Mouse (Mus musculus): ENCODE results near the gene Tnip1.

Gene Tnip1

DNA sequence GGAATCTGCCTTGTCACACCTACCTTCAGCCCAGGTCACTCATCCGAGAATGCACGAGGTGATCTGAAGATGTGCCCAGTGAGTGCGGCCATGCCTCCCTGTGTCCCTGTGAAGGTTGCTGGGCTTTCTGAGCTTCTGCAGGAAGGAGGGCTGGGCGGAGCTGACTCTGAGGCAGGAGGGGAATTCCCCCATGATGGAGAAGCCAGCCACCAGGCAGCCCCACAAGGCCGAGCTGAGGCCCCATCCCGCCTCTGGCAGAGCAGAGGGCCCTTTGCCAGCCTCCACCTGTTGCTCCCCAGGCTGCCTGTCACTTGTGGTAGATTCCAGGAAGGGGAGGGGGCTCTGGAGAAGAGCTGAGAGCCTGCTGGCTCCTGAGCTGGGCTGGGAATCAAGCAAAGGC is at the start of gene Tnip1:
Tnip1 (minus strand) TSS at position 108 of the 400 bp plus-strand sequence.
- in situ Hi-C loops (cut with MseI, MboI) = no loop called here

- in situ Hi-C loops (cut with MseI, MboI) = no loop called here
Observed at GRCm38 (mm10) chr11:55011440-55011839, 48.7 kb upstream of the Tnip1 start.

GRCm38 (mm10) chr11:55008230-55008629 is 45.5 kb upstream of the Tnip1 start:
- in situ Hi-C loops (cut with MseI, MboI) = no loop called here

- in situ Hi-C loops (cut with MseI, MboI) = no loop called here
Observed at GRCm38 (mm10) chr11:55005684-55006083, 43.0 kb upstream of the Tnip1 start.

- in situ Hi-C loops (cut with MseI, MboI) = loop anchor here in 1 of 2 experiments (5.0 kb wide), 1 partner anchor 32 kb away; no protein-coding TSS in a partner anchor
Observed at GRCm38 (mm10) chr11:55004970-55005502, 42.3 kb upstream of the Tnip1 start.

GRCm38 (mm10) chr11:54998708-54999107 is 36.0 kb upstream of the Tnip1 start:
- in situ Hi-C loops (cut with MseI, MboI) = loop anchor here in 1 of 2 experiments (5.0 kb wide), 1 partner anchor 44 kb away; no protein-coding TSS in a partner anchor

DNA sequence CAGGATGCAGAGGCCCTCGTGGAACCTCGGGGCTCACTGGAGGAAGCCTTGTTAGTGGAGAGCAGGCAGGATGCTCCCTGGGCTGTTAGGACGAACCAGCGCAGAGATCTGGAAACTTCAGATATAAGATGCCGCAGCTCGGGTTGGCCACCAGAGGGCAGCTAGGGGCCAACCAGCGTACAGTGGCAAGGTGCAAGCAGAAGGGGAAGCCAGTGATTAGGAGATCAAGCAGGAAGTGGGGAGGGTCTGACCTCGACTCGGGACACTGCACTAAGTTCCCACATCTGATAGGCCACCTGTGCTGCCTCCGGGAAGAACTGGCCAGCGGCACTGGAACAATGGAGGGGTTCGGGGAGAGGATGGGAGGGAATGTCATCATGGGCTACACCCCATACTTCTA is 35.6 kb upstream of the Tnip1 start:
- in situ Hi-C loops (cut with MseI, MboI) = loop anchor here in 1 of 2 experiments (5.0 kb wide), 1 partner anchor 44 kb away; no protein-coding TSS in a partner anchor

DNA sequence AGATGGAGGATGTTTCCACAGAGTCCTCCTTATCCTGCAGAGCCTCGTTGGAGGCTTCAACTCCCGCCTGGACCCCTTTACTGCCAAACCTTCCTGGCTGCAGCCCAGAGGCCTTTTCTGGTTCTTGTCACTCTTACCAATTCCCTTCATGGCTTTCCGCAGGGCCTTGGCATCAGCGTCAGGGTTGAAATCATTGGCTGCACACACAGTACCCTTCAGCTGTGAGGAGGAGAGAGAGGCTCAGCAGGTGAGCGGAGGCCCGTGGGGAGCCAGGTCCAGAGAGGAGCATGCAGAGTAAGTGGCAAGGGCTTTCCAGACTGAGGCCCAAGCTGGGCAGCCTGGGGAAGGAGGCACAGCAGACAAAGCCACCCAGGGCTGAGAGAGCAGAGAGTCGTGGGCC is 33.5 kb upstream of the Tnip1 start:
- in situ Hi-C loops (cut with MseI, MboI) = loop anchor here in 1 of 2 experiments (5.0 kb wide), 1 partner anchor 46 kb away; no protein-coding TSS in a partner anchor

- in situ Hi-C loops (cut with MseI, MboI) = loop anchor here in 1 of 2 experiments (5.0 kb wide), 2 partner anchors 58 to 113 kb away; no protein-coding TSS in a partner anchor
Observed at GRCm38 (mm10) chr11:54989920-54990319, 27.2 kb upstream of the Tnip1 start.

GRCm38 (mm10) chr11:54988754-54989349 is 26.1 kb upstream of the Tnip1 start:
- in situ Hi-C loops (cut with MseI, MboI) = loop anchor here in 1 of 2 experiments (5.0 kb wide), 2 partner anchors 57 to 112 kb away; no protein-coding TSS in a partner anchor

GRCm38 (mm10) chr11:54987974-54988373 is 25.3 kb upstream of the Tnip1 start:
- in situ Hi-C loops (cut with MseI, MboI) = loop anchor here in 1 of 2 experiments (5.0 kb wide), 2 partner anchors 56 to 111 kb away; no protein-coding TSS in a partner anchor

GRCm38 (mm10) chr11:54985086-54985485 is 22.4 kb upstream of the Tnip1 start:
- in situ Hi-C loops (cut with MseI, MboI) = loop anchor here in 1 of 2 experiments (5.0 kb wide), 2 partner anchors 53 to 108 kb away; no protein-coding TSS in a partner anchor

DNA sequence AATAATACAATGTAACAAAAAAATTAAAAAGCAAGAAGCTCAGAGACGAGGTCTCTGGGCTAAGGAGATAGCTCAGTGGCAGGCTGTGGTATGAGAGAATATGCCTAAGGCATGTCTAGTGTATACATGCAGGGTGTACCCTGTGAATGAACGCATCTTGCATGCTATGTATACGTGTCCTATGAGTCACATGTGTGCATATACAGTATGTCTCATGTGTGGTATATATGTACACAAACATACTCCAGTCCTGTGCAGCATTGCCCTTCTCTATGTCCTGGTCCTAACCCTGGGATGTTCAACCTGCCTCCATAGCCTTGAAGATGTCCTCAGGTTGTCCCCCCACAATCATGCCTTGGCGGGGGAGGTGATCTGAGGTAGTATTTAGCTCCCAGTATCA is 21.9 kb upstream of the Tnip1 start:
- in situ Hi-C loops (cut with MseI, MboI) = loop anchor here in 1 of 2 experiments (5.0 kb wide), 2 partner anchors 52 to 107 kb away; no protein-coding TSS in a partner anchor

- in situ Hi-C loops (cut with MseI, MboI) = loop anchor here in 1 of 2 experiments (5.0 kb wide), 2 partner anchors 52 to 107 kb away; no protein-coding TSS in a partner anchor
Observed at GRCm38 (mm10) chr11:54984085-54984484, 21.4 kb upstream of the Tnip1 start.

DNA sequence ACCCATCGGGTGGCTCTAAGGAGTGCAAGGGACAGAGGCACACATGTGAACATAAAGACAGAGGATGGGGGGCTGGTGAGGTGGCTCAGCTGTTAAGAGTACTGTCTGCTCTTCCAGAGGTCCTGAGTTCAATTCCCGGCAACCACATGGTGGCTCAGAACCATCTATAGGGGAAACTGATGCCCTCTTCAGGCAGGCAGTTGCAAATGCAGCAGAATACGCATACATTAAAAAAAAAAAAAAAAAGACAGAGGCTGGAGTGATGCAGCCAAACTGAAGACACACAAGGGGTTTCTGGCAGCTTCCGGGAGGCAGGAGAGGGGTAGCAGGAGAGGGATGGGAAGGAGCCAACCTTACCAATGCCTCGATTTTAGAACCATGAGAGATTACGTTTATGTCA is 19.8 kb upstream of the Tnip1 start:
- in situ Hi-C loops (cut with MseI, MboI) = loop anchor here in 1 of 2 experiments (5.0 kb wide), 2 partner anchors 50 to 105 kb away; no protein-coding TSS in a partner anchor

GRCm38 (mm10) chr11:54981630-54982029 is 18.9 kb upstream of the Tnip1 start:
- in situ Hi-C loops (cut with MseI, MboI) = loop anchor here in 1 of 2 experiments (5.0 kb wide), 2 partner anchors 49 to 104 kb away; no protein-coding TSS in a partner anchor

- in situ Hi-C loops (cut with MseI, MboI) = no loop called here
Observed at GRCm38 (mm10) chr11:54977385-54977937, 14.7 kb upstream of the Tnip1 start.

GRCm38 (mm10) chr11:54976351-54976750 is 13.6 kb upstream of the Tnip1 start:
- in situ Hi-C loops (cut with MseI, MboI) = no loop called here

GRCm38 (mm10) chr11:54975756-54976155 is 13.0 kb upstream of the Tnip1 start:
- in situ Hi-C loops (cut with MseI, MboI) = no loop called here

DNA sequence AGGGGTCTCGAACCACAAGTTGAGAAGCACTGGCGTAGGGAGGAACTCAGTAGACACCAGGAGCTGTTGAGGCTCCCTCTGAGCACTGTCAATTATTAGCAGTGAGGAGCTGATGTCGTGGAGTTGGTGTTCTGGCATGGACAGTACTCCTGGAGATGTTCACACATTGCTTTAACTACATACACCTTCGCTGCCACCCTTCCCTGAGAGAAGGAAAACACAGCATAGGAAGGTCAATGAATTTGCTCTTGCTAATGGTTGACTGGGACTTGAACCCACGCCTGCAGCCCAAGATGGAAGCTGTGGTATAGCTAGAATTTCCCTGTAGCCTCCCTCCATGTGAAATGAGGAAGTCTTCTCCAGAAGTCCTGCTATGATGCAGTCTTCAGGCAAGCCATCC is 12.6 kb upstream of the Tnip1 start:
- in situ Hi-C loops (cut with MseI, MboI) = no loop called here

GRCm38 (mm10) chr11:54974639-54975038 is 11.9 kb upstream of the Tnip1 start:
- in situ Hi-C loops (cut with MseI, MboI) = no loop called here

All from mouse trophoblast stem cell (cell line).